ENCODE assay signal across 16 mouse cellular contexts in the genomic region with DNA sequence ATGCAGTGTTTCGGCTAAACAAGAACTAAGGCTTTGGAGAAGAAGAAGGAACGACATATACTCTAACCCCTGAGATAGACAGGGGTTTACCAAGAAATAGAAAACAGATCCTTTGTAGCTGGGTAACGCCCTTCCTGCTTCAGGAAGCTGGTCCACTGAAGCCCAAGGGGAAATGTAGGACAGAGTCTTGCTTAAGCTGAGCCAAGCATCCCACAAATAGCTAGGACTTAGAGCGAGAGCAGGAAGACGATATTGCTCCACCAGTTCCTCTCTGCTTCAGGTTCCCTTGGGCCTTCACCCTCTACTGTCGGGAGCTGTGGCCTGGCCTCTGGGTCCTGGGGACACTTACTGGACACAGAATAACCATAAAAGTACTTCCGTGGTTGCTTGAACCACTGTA.
A peak's percentile ranks its signal among the peaks of the same experiment; 100 is the strongest.
DNase-seq lines count a peak whose midpoint lies in the region; ATAC-seq and TF ChIP-seq lines count a peak whose summit lies in the region.
"Had no signal": no experiment of that assay in that cellular context is flagged by ENCODE, and none has a peak within 500 bp of the region (broad histone marks: within the 10 kb centered on the region; RNA-seq: fewer than 3 reads in every experiment).

No protein-coding gene starts in this region.

- H3K27ac ChIP-seq in heart, embryonic 11.5 days (ENCODE audit: low read depth, low read length), result no peak overlapping the region
- 0 out of 2 replicates have a peak overlapping the region, but pooled peaks have one; percentile 34 for H3K27ac ChIP-seq in lung, postnatal 0 days (ENCODE audit: low read length)
- no peak overlapping the region for H3K27ac ChIP-seq in midbrain, embryonic 10.5 days (replicated peaks)
- H3K27ac ChIP-seq in thymus, adult 2 months (ENCODE audit: control insufficient read depth, insufficient read depth, low read length), result no peak overlapping the region
- H3K27ac ChIP-seq: hindbrain, embryonic 10.5 days; limb, embryonic 12.5 days; lung, embryonic 15.5 days had no signal

- DNase-seq in heart, adult 11 months, result peak; percentile 98
- peak; percentile 37 to 54 for DNase-seq in lung, adult 18-20 months
- no peak for DNase-seq in lung, adult 2 months
- DNase-seq in lung, postnatal 0 days (ENCODE audit: low spot score), result peak; percentile 62
- peak; percentile 60 for DNase-seq in skeletal muscle tissue, adult 2 months (ENCODE audit: low read depth, low spot score)
- no peak for DNase-seq in midbrain, embryonic 10.5 days (ENCODE audit: low spot score)
- DNase-seq in thymus, adult 2 months, result no peak
- DNase-seq: cerebellum, adult 11-12 months; layer of hippocampus, postnatal 36 days; spleen, adult 18-20 months had no signal

- no peak overlapping the region for H3K4me3 ChIP-seq in heart, embryonic 11.5 days (ENCODE audit: low read depth, low read length)
- H3K4me3 ChIP-seq in lung, adult 2 months (replicated peaks; ENCODE audit: extremely low read depth, low read depth, low read length), result no peak overlapping the region
- no peak overlapping the region for H3K4me3 ChIP-seq in lung, postnatal 0 days (ENCODE audit: low read depth, low read length)
- no peak overlapping the region for H3K4me3 ChIP-seq in midbrain, embryonic 10.5 days
- no peak overlapping the region for H3K4me3 ChIP-seq in thymus, adult 2 months (ENCODE audit: control insufficient read depth, insufficient read depth, low read length)
- H3K4me3 ChIP-seq: hindbrain, embryonic 10.5 days; limb, embryonic 12.5 days; lung, embryonic 15.5 days had no signal

- 60% methylated on average over 7 of the region's 7 CpGs for WGBS in heart, embryonic 11.5 days (ENCODE audit: insufficient replicate concordance)
- 42% methylated on average over 7 of the region's 7 CpGs for WGBS in lung, adult 2 months
- 66% methylated on average over 7 of the region's 7 CpGs for WGBS in lung, postnatal 0 days
- WGBS in midbrain, embryonic 10.5 days, result 84% methylated on average over 7 of the region's 7 CpGs
- WGBS in thymus, adult 2 months, result 88% methylated on average over 7 of the region's 7 CpGs

- no peak for TF ChIP-seq CTCF in lung, adult 2 months (IDR thresholded peaks at IDR 0.05; ENCODE audit: insufficient read depth, low read length)
- no peak for TF ChIP-seq CTCF in lung, postnatal 0 days (IDR thresholded peaks at IDR 0.05)
- TF ChIP-seq CTCF in thymus, adult 2 months (IDR thresholded peaks at IDR 0.05; ENCODE audit: borderline replicate concordance, control insufficient read depth, extremely low read depth, insufficient read depth, low read length, poor library complexity), result no peak

- no peaks in the 10 kb centered on the region for H3K9me3 ChIP-seq in heart, embryonic 11.5 days (replicated peaks; ENCODE audit: control insufficient read depth, low read length)
- H3K9me3 ChIP-seq in lung, postnatal 0 days (ENCODE audit: low read length), result no peaks in the 10 kb centered on the region
- H3K9me3 ChIP-seq in midbrain, embryonic 10.5 days (replicated peaks), result no peaks in the 10 kb centered on the region
- H3K9me3 ChIP-seq: hindbrain, embryonic 10.5 days; limb, embryonic 12.5 days; lung, embryonic 15.5 days had no signal

- no peaks in the 10 kb centered on the region for H3K36me3 ChIP-seq in heart, embryonic 11.5 days (ENCODE audit: control insufficient read depth, insufficient read depth, low read length)
- H3K36me3 ChIP-seq in lung, postnatal 0 days (ENCODE audit: insufficient read depth, low read length), result no peaks in the 10 kb centered on the region
- H3K36me3 ChIP-seq in midbrain, embryonic 10.5 days, result no peaks in the 10 kb centered on the region
- no peaks in the 10 kb centered on the region for H3K36me3 ChIP-seq in thymus, adult 2 months (ENCODE audit: control insufficient read depth, insufficient read depth, low read length)
- H3K36me3 ChIP-seq: hindbrain, embryonic 10.5 days; limb, embryonic 12.5 days; lung, embryonic 15.5 days had no signal

- no peak overlapping the region for H3K4me2 ChIP-seq in heart, embryonic 11.5 days
- no peak overlapping the region for H3K4me2 ChIP-seq in lung, postnatal 0 days (replicated peaks; ENCODE audit: low read depth, low read length)
- H3K4me2 ChIP-seq: limb, embryonic 12.5 days; lung, embryonic 15.5 days had no signal

- H3K4me1 ChIP-seq in heart, embryonic 11.5 days (ENCODE audit: control insufficient read depth, insufficient read depth, low read length), result peaks cover 4% of the 10 kb centered on the region; the same call in 1 of the 2 replicates
- H3K4me1 ChIP-seq in lung, adult 2 months (ENCODE audit: control insufficient read depth, insufficient read depth, low read length), result peaks cover 3% of the 10 kb centered on the region
- H3K4me1 ChIP-seq in lung, postnatal 0 days (ENCODE audit: insufficient read depth, low read depth, low read length), result no peaks in the 10 kb centered on the region
- H3K4me1 ChIP-seq in midbrain, embryonic 10.5 days, result peaks cover 26% of the 10 kb centered on the region
- H3K4me1 ChIP-seq in thymus, adult 2 months (replicated peaks; ENCODE audit: control insufficient read depth, insufficient read depth, low read length), result peaks cover 4% of the 10 kb centered on the region

- TF ChIP-seq POLR2A in lung, adult 2 months (IDR thresholded peaks at IDR 0.05; ENCODE audit: borderline replicate concordance, extremely low read depth, low read depth, low read length), result no peak
- TF ChIP-seq POLR2A in thymus, adult 2 months (IDR thresholded peaks at IDR 0.05; ENCODE audit: control insufficient read depth, extremely low read depth, insufficient read depth, low read length, poor library complexity), result no peak

- no peak overlapping the region for H3K9ac ChIP-seq in heart, embryonic 11.5 days (ENCODE audit: low read depth, low read length)
- H3K9ac ChIP-seq in lung, postnatal 0 days (replicated peaks; ENCODE audit: low read depth), result no peak overlapping the region
- H3K9ac ChIP-seq: limb, embryonic 12.5 days; lung, embryonic 15.5 days had no signal

- no peak for ATAC-seq in heart, embryonic 11.5 days (replicated peaks; ENCODE audit: insufficient number of reproducible peaks, low FRiP score, low TSS enrichment)
- ATAC-seq in lung, postnatal 0 days, result peak; percentile 74
- ATAC-seq: forebrain, embryonic 14.5 days; inflammation-experienced regulatory T-cells, adult 6 months had no signal

- H3K27me3 ChIP-seq in heart, embryonic 11.5 days (ENCODE audit: control insufficient read depth, insufficient read depth, low read length), result no peaks in the 10 kb centered on the region
- no peaks in the 10 kb centered on the region for H3K27me3 ChIP-seq in lung, postnatal 0 days (replicated peaks; ENCODE audit: insufficient read depth, low read length)
- no peaks in the 10 kb centered on the region for H3K27me3 ChIP-seq in midbrain, embryonic 10.5 days (ENCODE audit: low read depth, poor library complexity, severe bottlenecking)
- no peaks in the 10 kb centered on the region for H3K27me3 ChIP-seq in thymus, adult 2 months (ENCODE audit: control insufficient read depth, insufficient read depth, low read length)
- H3K27me3 ChIP-seq: limb, embryonic 12.5 days; lung, embryonic 15.5 days had no signal

- TF ChIP-seq EP300 in lung, postnatal 0 days (IDR thresholded peaks at IDR 0.05), result peak; percentile 69; the same call in 1 of the 2 replicates

Comparison
In these comparisons a context has a peak if more than half of its experiments do, and no peak if none do; other contexts are left out.
1. DNase-seq: peak in heart, adult 11 months (single experiment), lung, adult 18-20 months (2 of 2), lung, postnatal 0 days (single experiment) and skeletal muscle tissue, adult 2 months (single experiment); none in lung, adult 2 months (single experiment), midbrain, embryonic 10.5 days (single experiment) and thymus, adult 2 months (single experiment).